Mouse (Mus musculus): ENCODE data around the gene Emid1. TPM values are rescaled to one million over a fixed set of nuclear protein-coding genes. Genes with fewer than 3 reads are reported as not detected.

Gene Emid1
- total and polyA plus RNA-seq, 3 experiments, result not detected

DNA sequence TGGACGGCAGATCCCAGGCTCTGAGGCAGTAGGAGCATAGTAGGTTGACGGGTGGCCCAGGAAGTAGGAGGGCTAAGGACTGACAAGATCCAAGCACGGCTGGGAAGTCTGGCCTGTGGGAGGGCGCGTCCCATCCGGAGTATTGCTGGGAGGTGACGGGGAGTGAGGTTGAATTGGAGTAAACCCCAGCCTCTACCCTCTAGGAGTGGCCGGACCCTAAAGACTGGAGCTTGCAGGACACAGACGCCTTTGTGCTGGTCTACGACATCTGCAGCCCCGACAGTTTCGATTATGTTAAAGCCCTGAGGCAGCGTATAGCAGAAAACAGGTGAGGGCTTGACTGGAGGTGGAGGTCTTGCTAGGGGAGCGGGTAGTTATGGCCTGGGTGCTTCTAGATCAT, 92.8 kb downstream of the Emid1 start:
- Histone ChIP-seq H3K4me2 (ENCODE audit: insufficient read depth, low read depth, poor library complexity, severe bottlenecking) (peak overlapping the region; percentile 92), H3K9me3 (replicated peaks; ENCODE audit: low read length) (no peaks in the 10 kb centered on the region), H3K27ac (ENCODE audit: insufficient read depth, low read depth) (no peak overlapping the region), H3K27me3 (replicated peaks) (peaks cover 21% of the 10 kb centered on the region), H3K9ac (ENCODE audit: insufficient read depth, low read depth) (no peak overlapping the region), H3K36me3 (replicated peaks in 1 of 2; ENCODE audit: control insufficient read depth in 1 of 2, insufficient read depth in 1 of 2, low read length in 1 of 2) (peaks cover 0 to 14% of the 10 kb centered on the region in 2 experiments), H3K4me1 (ENCODE audit: control insufficient read depth in 1 of 2, insufficient read depth in 2 of 2) (peaks cover 45 to 86% of the 10 kb centered on the region in 2 experiments), H3K4me3 (replicated peaks in 1 of 3; ENCODE audit: low read depth in 2 of 3, low read length in 2 of 3, poor library complexity in 1 of 3) (peak overlapping the region in 2 of 3 experiments; percentile 7 to 13), H3K79me2 (replicated peaks; ENCODE audit: control insufficient read depth, extremely low read depth, insufficient read depth, poor library complexity, severe bottlenecking) (no peaks in the 10 kb centered on the region)
- TF ChIP-seq ZKSCAN1 (IDR thresholded peaks at IDR 0.05; ENCODE audit: borderline replicate concordance, low read depth, low read length), result no peak
- TF ChIP-seq SIN3A (IDR thresholded peaks at IDR 0.05; ENCODE audit: low read length), result no peak
- no peak for TF ChIP-seq ZC3H11A (IDR thresholded peaks at IDR 0.05; ENCODE audit: low read depth, low read length)
- TF ChIP-seq CHD1 (IDR thresholded peaks at IDR 0.05; ENCODE audit: low read depth, low read length), result no peak
- no peak for TF ChIP-seq TCF12 (IDR thresholded peaks at IDR 0.05; ENCODE audit: low read depth, low read length)
- no peak for TF ChIP-seq RCOR1 (conservative IDR thresholded peaks at IDR 0.05; ENCODE audit: low read depth, low read length)
- TF ChIP-seq JUN (IDR thresholded peaks at IDR 0.05; ENCODE audit: insufficient read depth, low read depth, low read length), result no peak
- TF ChIP-seq MAZ (IDR thresholded peaks at IDR 0.05; ENCODE audit: low read depth, low read length), result no peak
- TF ChIP-seq UBTF (IDR thresholded peaks at IDR 0.05; ENCODE audit: low read depth, low read length), result no peak
- no peak for DNase-seq (ENCODE audit: extremely low read depth)
- dilution Hi-C loops (cut with MboI; ENCODE audit: extremely low pct_ligation_motif_present, extremely low pct_unique_long_range_greater_than_20kb, low sequenced_read_pairs) (no loop called here), in situ Hi-C loops (cut with MboI; ENCODE audit: low pct_ligation_motif_present, low pct_unique_long_range_greater_than_20kb, low sequenced_read_pairs) (no loop called here)

DNA sequence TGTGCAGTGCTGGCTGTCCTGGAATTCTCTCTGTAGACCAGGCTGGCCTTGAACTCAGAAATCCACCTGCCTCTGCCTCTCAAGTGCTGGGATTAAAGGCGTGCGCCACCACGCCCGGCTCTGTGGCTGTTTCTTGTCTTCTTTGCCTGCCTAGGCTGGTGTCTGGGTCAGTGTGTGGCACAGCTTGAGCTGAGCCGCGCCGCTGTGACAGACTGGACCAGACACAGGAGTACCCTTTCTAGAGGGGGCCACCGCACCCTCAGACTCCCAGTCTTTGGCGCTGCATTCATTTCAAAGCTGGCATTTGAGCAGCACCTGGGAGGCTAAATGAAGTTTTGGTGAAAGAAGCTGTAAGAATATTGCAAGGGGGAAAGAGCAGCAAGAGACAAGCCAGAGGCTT, 93.3 kb downstream of the Emid1 start:
- Histone ChIP-seq H3K4me2 (ENCODE audit: insufficient read depth, low read depth, poor library complexity, severe bottlenecking) (peak overlapping the region; percentile 92), H3K9ac (ENCODE audit: insufficient read depth, low read depth) (peak overlapping the region; percentile 11; the same call in 1 of the 2 replicates), H3K4me3 (replicated peaks in 1 of 3; ENCODE audit: low read depth in 2 of 3, low read length in 2 of 3, poor library complexity in 1 of 3) (peak overlapping the region in 2 of 3 experiments; percentile 13 to 38), H3K9me3 (replicated peaks; ENCODE audit: low read length) (no peaks in the 10 kb centered on the region), H3K27me3 (replicated peaks) (peaks cover 16% of the 10 kb centered on the region), H3K36me3 (replicated peaks in 1 of 2; ENCODE audit: control insufficient read depth in 1 of 2, insufficient read depth in 1 of 2, low read length in 1 of 2) (peaks cover 0 to 14% of the 10 kb centered on the region in 2 experiments), H3K4me1 (ENCODE audit: control insufficient read depth in 1 of 2, insufficient read depth in 2 of 2) (peaks cover 42 to 82% of the 10 kb centered on the region in 2 experiments), H3K79me2 (replicated peaks; ENCODE audit: control insufficient read depth, extremely low read depth, insufficient read depth, poor library complexity, severe bottlenecking) (no peaks in the 10 kb centered on the region), H3K27ac (ENCODE audit: insufficient read depth, low read depth) (no peak overlapping the region)
- in situ Hi-C loops (cut with MboI; ENCODE audit: low pct_ligation_motif_present, low pct_unique_long_range_greater_than_20kb, low sequenced_read_pairs) (no loop called here), dilution Hi-C loops (cut with MboI; ENCODE audit: extremely low pct_ligation_motif_present, extremely low pct_unique_long_range_greater_than_20kb, low sequenced_read_pairs) (no loop called here)
- TF ChIP-seq UBTF (IDR thresholded peaks at IDR 0.05; ENCODE audit: low read depth, low read length), result 0 out of 2 replicates have a peak, but pooled peaks have one; percentile 3
- TF ChIP-seq KAT2A (IDR thresholded peaks at IDR 0.05; ENCODE audit: insufficient replicate concordance, low read length), result no peak
- DNase-seq (ENCODE audit: extremely low read depth), result no peak

DNA sequence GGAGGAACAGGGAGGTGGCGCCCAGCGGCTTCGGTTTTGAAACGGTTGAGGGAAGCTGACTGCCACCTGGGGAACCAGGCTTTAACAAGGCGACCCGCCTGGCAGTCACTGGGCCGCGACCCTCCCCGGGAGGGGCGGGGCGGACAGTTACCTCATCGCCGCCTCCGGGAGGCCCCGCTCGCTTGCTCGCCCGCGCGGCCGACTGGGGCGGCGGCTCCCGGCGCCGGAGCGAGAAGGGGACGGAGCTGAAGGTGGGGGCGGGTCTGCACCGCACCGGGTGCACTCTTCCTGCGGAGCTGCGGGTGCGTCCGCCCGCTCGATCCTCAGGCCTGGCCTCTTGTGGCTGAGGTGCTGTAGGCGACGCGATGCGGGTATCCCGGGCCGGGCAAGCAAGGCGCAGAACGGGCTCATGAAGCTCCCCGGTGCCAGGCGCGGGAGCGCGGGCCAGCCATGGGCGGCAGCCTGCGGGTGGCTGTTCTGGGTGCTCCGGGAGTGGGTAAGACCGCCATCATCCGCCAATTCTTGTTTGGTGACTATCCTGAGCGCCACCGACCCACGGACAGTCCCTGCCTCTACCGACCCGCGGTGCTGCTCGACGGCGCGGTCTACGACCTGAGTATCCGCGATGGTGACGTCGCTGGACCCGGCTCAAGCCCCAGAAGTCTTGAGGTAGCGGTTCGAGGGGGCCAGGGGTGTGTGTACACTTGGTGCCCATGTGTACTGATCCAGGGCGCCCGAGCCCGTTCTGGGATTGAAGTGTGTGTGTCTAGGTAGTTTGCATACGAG, 94.0 kb downstream of the Emid1 start, which contains the start of gene Rasl10a:
Gene Rasl10a, plus strand, starts transcription at position 273 of the 786 bp plus-strand sequence.
- DNase-seq (ENCODE audit: extremely low read depth), result peak; percentile 70
- H3K9ac ChIP-seq (ENCODE audit: insufficient read depth, low read depth), result peak within 1 kb of the TSS; percentile 42
- H3K79me2 ChIP-seq (replicated peaks; ENCODE audit: control insufficient read depth, extremely low read depth, insufficient read depth, poor library complexity, severe bottlenecking), result no peaks in the 10 kb centered on the region
- no peaks in the 10 kb centered on the region for H3K9me3 ChIP-seq (replicated peaks; ENCODE audit: low read length)
- H3K4me2 ChIP-seq (ENCODE audit: insufficient read depth, low read depth, poor library complexity, severe bottlenecking), result peak within 1 kb of the TSS; percentile 92
- H3K27me3 ChIP-seq (replicated peaks), result peaks cover 12% of the 10 kb centered on the region
- peaks cover 0 to 13% of the 10 kb centered on the region in 2 experiments for H3K36me3 ChIP-seq (replicated peaks in 1 of 2; ENCODE audit: control insufficient read depth in 1 of 2, insufficient read depth in 1 of 2, low read length in 1 of 2)
- H3K4me3 ChIP-seq (replicated peaks in 1 of 3; ENCODE audit: low read depth in 2 of 3, low read length in 2 of 3, poor library complexity in 1 of 3), result peak within 1 kb of the TSS; percentile 53 to 71 (median 57)
- in situ Hi-C loops (cut with MboI; ENCODE audit: low pct_ligation_motif_present, low pct_unique_long_range_greater_than_20kb, low sequenced_read_pairs), result no loop called here
- H3K4me1 ChIP-seq (ENCODE audit: control insufficient read depth in 1 of 2, insufficient read depth in 2 of 2), result peaks cover 42 to 82% of the 10 kb centered on the region in 2 experiments
- dilution Hi-C loops (cut with MboI; ENCODE audit: extremely low pct_ligation_motif_present, extremely low pct_unique_long_range_greater_than_20kb, low sequenced_read_pairs), result no loop called here
- H3K27ac ChIP-seq (ENCODE audit: insufficient read depth, low read depth), result peak within 1 kb of the TSS; percentile 71
- TF ChIP-seq ZMIZ1 (IDR thresholded peaks at IDR 0.05; ENCODE audit: low read depth, low read length) (0 out of 2 replicates have a peak, but pooled peaks have one; percentile 44), MAX (IDR thresholded peaks at IDR 0.05; ENCODE audit: low read length) (0 out of 2 replicates have a peak, but pooled peaks have one; percentile 26), MAFK (IDR thresholded peaks at IDR 0.05; ENCODE audit: insufficient replicate concordance, low read length) (no peak), GABPA (IDR thresholded peaks at IDR 0.05; ENCODE audit: insufficient replicate concordance, low read depth, low read length) (no peak), RCOR1 (conservative IDR thresholded peaks at IDR 0.05; ENCODE audit: low read depth, low read length) (no peak; the same call in 1 of the 2 replicates), ZNF384 (IDR thresholded peaks at IDR 0.05; ENCODE audit: low read depth, low read length) (no peak), USF2 (conservative IDR thresholded peaks at IDR 0.05; ENCODE audit: low read depth, low read length) (no peak), TBP (conservative IDR thresholded peaks at IDR 0.05; ENCODE audit: low read depth, low read length) (no peak), CTCF (conservative IDR thresholded peaks at IDR 0.05 in 1 of 2, IDR thresholded peaks at IDR 0.05 in 1 of 2; ENCODE audit: low read depth in 2 of 2, low read length in 2 of 2) (peak in 1 of 2 experiments; percentile 1; a peak in 1 of 4 replicates), ETS1 (conservative IDR thresholded peaks at IDR 0.05; ENCODE audit: low read depth, low read length) (peak; percentile 17), HCFC1 (IDR thresholded peaks at IDR 0.05; ENCODE audit: low read depth, low read length) (peak; percentile 8; the same call in 1 of the 2 replicates), MAZ (IDR thresholded peaks at IDR 0.05; ENCODE audit: low read depth, low read length) (no peak), POLR2A (IDR thresholded peaks at IDR 0.05; ENCODE audit: low read depth, low read length) (peak; percentile 65), IRF4 (IDR thresholded peaks at IDR 0.05; ENCODE audit: low read depth, low read length) (peak; percentile 61; the same call in 1 of the 2 replicates), MXI1 (IDR thresholded peaks at IDR 0.05; ENCODE audit: low read depth, low read length) (peak; percentile 55; the same call in 1 of the 2 replicates), ZKSCAN1 (IDR thresholded peaks at IDR 0.05; ENCODE audit: borderline replicate concordance, low read depth, low read length) (no peak)
